Mouse (Mus musculus) stomach, postnatal 0 days (tissue): Measurements from ENCODE around the gene Megf8. TPM values are rescaled to one million over a fixed set of nuclear protein-coding genes. Genes with fewer than 3 reads are reported as not detected.

Experiments
- ATAC-seq: fragments of 200-750 bp; cut with Nextera tagmentation; 2 replicates; pipeline ENCODE4 v1.8.0; 2017; ENCODE audit not compliant: low FRiP score, low TSS enrichment
- DNase-seq: peaks from one replicate; pipeline ENCODE4 v3.0.0-alpha.2; 2016; ENCODE audit warnings: low spot score
- H3K27ac ChIP-seq: fragments of 300-500 bp; sonication (generic); replicated peaks from 2 replicates; pipeline ENCODE4 v1.5.1; 2014; ENCODE audit warnings: mild to moderate bottlenecking, control low read depth
- H3K27me3 ChIP-seq: fragments of 300-500 bp; sonication (generic); 2 replicates; pipeline ENCODE4 v1.6.1; 2014; ENCODE audit warnings: low read length; ENCODE audit not compliant: control insufficient read depth, insufficient read depth
- H3K36me3 ChIP-seq: fragments of 300-500 bp; sonication (generic); 2 replicates; pipeline ENCODE4 v1.6.1; 2014; ENCODE audit warnings: low read length, mixed read lengths; ENCODE audit not compliant: control insufficient read depth, insufficient read depth
- H3K4me1 ChIP-seq: fragments of 300-500 bp; sonication (generic); replicated peaks from 2 replicates; pipeline ENCODE4 v1.6.1; 2014; ENCODE audit warnings: antibody characterized with exemption; ENCODE audit not compliant: control insufficient read depth, insufficient read depth
- H3K4me2 ChIP-seq: fragments of 300-500 bp; sonication (generic); replicated peaks from 2 replicates; pipeline ENCODE4 v1.6.1; 2014; ENCODE audit warnings: low read depth, mild to moderate bottlenecking, control low read depth, moderate library complexity
- H3K4me3 ChIP-seq: fragments of 300-500 bp; sonication (generic); 2 replicates; pipeline ENCODE4 v1.5.1; 2014; ENCODE audit warnings: low read depth, low read length, control low read depth
- H3K9ac ChIP-seq: fragments of 300-500 bp; sonication (generic); 2 replicates; pipeline ENCODE4 v1.6.1; 2014; ENCODE audit warnings: mild to moderate bottlenecking, low read length, control low read depth, mixed read lengths
- H3K9me3 ChIP-seq: fragments of 300-500 bp; sonication (generic); 2 replicates; pipeline ENCODE4 v1.6.1; 2016; ENCODE audit warnings: low read length; ENCODE audit not compliant: control insufficient read depth
- CTCF ChIP-seq: IDR thresholded peaks from 2 replicates; pipeline ENCODE4 v1.5.1; 2016; ENCODE audit warnings: antibody characterized with exemption, low read depth, mild to moderate bottlenecking, moderate library complexity
- EP300 ChIP-seq: optimal IDR thresholded peaks from 2 replicates; pipeline ENCODE3; 2016; ENCODE audit warnings: antibody characterized with exemption
- WGBS: fragments of 180-500 bp; shearing (Covaris S2); extraction: QIAGEN DNeasy Blood & Tissue Kit; methylation state at CpG from one replicate; pipeline ENCODE4 v1.1.7; 2014; 5-methylcytosine and 5-hydroxymethylcytosine counted together
- polyA plus RNA-seq: library from polyadenylated mRNA; unstranded; fragments of >200 nt; fragmentation: Nextera tagmentation; extraction: Ambion mirVana; gene quantifications from 2 replicates; pipeline ENCODE4 v1.2.1, GENCODE M21; 2015

Megf8 gene
- polyA plus RNA-seq, 1 experiment from 2014 or later, result 3.6 TPM

DNA sequence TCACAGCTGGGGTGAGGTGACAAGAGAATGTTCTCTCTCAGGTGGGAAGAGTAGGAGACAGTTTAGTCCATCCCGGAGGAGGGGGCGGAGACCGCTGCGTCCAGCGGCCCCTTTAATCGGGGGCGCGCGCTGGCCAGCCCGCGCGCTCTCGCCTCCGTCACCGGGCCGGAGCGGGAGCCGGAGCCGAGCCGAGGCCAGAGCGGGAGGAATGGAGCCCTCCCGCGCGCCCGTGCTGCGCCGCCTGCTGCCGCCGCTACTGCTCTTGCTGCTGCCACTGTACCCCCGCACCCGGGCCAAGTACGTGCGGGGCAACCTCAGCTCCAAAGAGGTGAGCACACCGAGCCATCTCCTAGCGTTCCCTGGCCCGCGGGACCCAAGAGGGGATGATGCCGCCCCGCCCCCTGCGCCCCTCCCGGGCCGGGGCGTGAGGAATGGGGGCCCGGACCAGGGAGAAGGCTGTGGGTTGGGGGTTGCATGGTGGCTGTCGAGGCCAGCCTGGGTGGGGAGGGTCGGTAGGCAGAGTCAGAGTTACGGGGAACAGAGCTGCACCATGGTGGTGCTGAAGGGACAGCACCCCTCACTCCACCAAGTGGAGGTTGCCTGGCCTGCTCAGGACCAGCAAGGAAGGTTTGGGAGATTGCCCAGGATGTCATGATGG is 10.9 kb upstream of the Megf8 start, which contains the start of gene Tmem145:
Tmem145 (plus strand) TSS at position 151 of the 658 bp plus-strand sequence.
- Histone ChIP-seq H3K4me2 (peak within 1 kb of the TSS; percentile 84), H3K4me1 (peaks cover 5% of the 10 kb centered on the region; the same call in 1 of the 2 replicates), H3K4me3 (peak within 1 kb of the TSS; percentile 44), H3K9me3 (no peaks in the 10 kb centered on the region), H3K27me3 (no peaks in the 10 kb centered on the region; the same call in 1 of the 2 replicates), H3K9ac (no peak within 1 kb of the TSS), H3K27ac (no peak within 1 kb of the TSS), H3K36me3 (no peaks in the 10 kb centered on the region)
- WGBS, result under 1% methylated on average over 45 of the region's 47 CpGs
- ATAC-seq (peak; percentile 65; the same call in 1 of the 2 replicates), DNase-seq (peak; percentile 68)
- TF ChIP-seq EP300 (no peak), CTCF (peak; percentile 9; the same call in 1 of the 2 replicates)

DNA sequence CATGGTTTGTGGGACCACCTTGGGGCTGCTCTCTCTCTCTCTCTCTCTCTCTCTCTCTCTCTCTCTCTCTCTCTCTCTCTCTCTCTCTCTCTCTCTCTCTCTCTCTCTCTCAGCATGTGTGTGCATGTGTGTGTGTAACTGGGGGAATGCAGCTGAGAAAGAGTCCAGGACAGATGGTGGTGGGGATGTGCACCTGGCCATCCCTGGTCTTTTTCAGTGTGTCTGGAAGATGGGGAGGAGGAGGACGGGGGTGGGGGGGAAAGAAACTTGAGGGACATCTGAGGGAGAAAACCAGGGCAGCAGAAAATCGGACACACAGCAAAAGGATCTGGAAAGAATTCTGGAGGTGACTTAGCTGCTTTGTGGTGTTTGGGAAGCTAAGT is 10.4 kb upstream of the Megf8 start:
- H3K9ac ChIP-seq, result no peak overlapping the region
- H3K36me3 ChIP-seq, result no peaks in the 10 kb centered on the region
- no peaks in the 10 kb centered on the region; the same call in 1 of the 2 replicates for H3K27me3 ChIP-seq
- peaks cover 5% of the 10 kb centered on the region; the same call in 1 of the 2 replicates for H3K4me1 ChIP-seq
- no peak for DNase-seq
- no peaks in the 10 kb centered on the region for H3K9me3 ChIP-seq
- H3K27ac ChIP-seq, result no peak overlapping the region
- ATAC-seq, result no peak
- no peak overlapping the region for H3K4me3 ChIP-seq
- H3K4me2 ChIP-seq, result no peak overlapping the region
- TF ChIP-seq CTCF, result no peak
- no peak for TF ChIP-seq EP300
- 40% methylated on average over 2 of the region's 2 CpGs for WGBS

DNA sequence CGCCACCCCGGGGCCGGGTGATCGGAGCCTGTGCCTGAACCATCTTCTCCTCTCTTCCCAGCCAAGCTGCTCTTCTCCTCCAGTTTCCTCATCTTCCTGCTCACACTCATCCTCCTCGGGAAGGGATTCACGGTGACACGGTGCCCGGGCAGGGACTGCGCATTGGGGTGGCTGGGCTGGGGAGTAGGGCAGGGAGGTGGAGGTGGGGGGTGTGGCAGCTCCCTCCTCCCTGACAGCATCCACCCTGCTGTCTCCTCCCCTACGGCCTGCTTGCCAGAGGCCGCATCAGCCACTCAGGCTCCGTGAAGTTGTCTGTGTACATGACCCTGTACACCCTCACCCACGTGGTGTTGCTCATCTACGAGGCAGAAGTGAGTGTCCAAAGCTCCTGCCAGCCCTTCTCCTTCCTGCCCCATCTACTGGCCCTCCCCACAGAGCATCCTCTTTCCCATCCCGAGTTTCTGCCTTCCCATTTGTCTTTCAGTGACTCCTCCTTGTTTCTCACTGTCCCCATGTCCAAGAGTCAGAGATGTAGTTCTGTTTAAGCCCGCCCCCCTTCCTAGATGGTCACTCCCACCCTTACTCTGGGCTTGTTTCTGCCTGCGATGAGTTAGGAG is 8.2 kb upstream of the Megf8 start:
- ATAC-seq (no peak), DNase-seq (no peak)
- Histone ChIP-seq H3K36me3 (no peaks in the 10 kb centered on the region), H3K9me3 (no peaks in the 10 kb centered on the region), H3K4me3 (no peak overlapping the region), H3K4me1 (peaks cover 5% of the 10 kb centered on the region; the same call in 1 of the 2 replicates), H3K27me3 (no peaks in the 10 kb centered on the region; the same call in 1 of the 2 replicates), H3K9ac (no peak overlapping the region), H3K4me2 (no peak overlapping the region), H3K27ac (no peak overlapping the region)
- TF ChIP-seq CTCF, result no peak
- TF ChIP-seq EP300, result no peak
- 51% methylated on average over 17 of the region's 17 CpGs for WGBS

DNA sequence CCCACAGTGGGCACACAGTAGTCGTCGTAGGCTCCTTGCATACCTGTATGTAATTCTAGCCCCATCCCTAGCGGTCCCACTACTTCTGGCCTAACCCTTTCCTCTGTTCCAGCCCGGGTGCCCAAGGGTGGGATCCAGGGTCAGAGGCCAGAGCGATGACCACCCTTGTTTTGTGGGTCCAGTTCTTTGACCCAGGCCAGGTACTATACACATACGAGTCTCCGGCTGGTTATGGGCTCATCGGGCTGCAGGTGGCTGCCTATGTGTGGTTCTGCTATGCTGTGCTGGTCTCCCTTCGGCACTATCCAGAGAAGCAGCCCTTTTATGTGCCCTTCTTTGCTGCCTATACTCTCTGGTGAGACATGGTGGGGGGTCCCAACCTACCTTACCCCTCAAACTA is 7.5 kb upstream of the Megf8 start:
- Histone ChIP-seq H3K9me3 (no peaks in the 10 kb centered on the region), H3K9ac (no peak overlapping the region), H3K27me3 (no peaks in the 10 kb centered on the region; the same call in 1 of the 2 replicates), H3K4me2 (no peak overlapping the region), H3K36me3 (no peaks in the 10 kb centered on the region), H3K4me3 (no peak overlapping the region), H3K4me1 (peaks cover 5% of the 10 kb centered on the region; the same call in 1 of the 2 replicates), H3K27ac (no peak overlapping the region)
- ATAC-seq (no peak), DNase-seq (no peak)
- TF ChIP-seq CTCF, result no peak
- no peak for TF ChIP-seq EP300
- WGBS, result 86% methylated on average over 9 of the region's 9 CpGs

DNA sequence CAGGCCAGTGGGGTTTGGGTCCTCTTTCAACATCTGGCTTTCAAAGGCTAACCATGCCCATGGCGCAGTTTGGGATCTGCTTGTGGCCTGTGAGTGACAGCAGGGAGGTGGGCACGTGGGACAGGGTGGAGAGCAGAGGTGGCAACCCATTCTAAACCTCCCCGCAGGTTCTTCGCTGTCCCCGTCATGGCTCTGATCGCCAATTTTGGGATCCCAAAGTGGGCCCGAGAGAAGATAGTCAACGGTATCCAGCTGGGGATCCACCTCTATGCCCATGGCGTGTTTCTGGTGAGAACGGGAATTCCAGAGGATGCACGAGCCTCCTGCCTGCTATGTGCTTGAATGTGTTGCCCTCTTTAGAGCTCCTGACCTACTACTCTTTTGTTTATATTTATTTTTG is 5.8 kb upstream of the Megf8 start:
- no peak for ATAC-seq
- H3K27me3 ChIP-seq, result no peaks in the 10 kb centered on the region; the same call in 1 of the 2 replicates
- peaks cover 6% of the 10 kb centered on the region; the same call in 1 of the 2 replicates for H3K4me1 ChIP-seq

DNA sequence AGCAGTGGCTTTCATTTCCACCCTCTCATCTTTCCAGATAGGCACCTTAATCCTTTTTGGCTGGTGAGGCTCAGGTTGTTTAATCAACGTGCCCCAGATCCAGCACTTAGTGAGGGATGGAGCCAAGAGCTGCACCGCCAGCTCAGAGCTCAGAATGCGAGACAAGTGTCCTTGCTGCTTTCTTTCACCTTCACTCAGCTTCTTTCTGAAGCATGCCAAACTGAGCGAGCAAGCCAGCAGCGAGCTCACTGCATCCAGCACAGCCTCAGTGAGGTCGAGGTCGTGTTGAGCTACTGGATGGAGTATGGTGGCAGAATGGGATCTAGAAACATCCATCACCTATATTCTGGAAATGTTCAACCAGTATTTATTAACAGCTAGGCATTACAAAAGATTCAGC is 3.6 kb upstream of the Megf8 start:
- Histone ChIP-seq H3K4me3 (no peak overlapping the region), H3K4me2 (no peak overlapping the region), H3K27me3 (no peaks in the 10 kb centered on the region; the same call in 1 of the 2 replicates), H3K4me1 (0 out of 2 replicates have a peak, but pooled peaks cover 5% of the 10 kb centered on the region), H3K9me3 (no peaks in the 10 kb centered on the region), H3K27ac (no peak overlapping the region), H3K9ac (no peak overlapping the region), H3K36me3 (no peaks in the 10 kb centered on the region)
- TF ChIP-seq EP300 (no peak), CTCF (no peak)
- ATAC-seq, result no peak
- no peak for DNase-seq
- 34% methylated on average over 7 of the region's 7 CpGs for WGBS

More for the DNA sequence above, 5.8 kb upstream of the Megf8 start:
- no peak overlapping the region for H3K27ac ChIP-seq
- TF ChIP-seq CTCF (no peak), EP300 (no peak)
- no peaks in the 10 kb centered on the region for H3K9me3 ChIP-seq
- DNase-seq, result no peak
- H3K4me2 ChIP-seq, result no peak overlapping the region
- no peak overlapping the region for H3K9ac ChIP-seq
- WGBS, result 74% methylated on average over 11 of the region's 11 CpGs
- no peaks in the 10 kb centered on the region for H3K36me3 ChIP-seq
- H3K4me3 ChIP-seq, result no peak overlapping the region
